ENCODE assay signal across 14 mouse cellular contexts in the genomic region with DNA sequence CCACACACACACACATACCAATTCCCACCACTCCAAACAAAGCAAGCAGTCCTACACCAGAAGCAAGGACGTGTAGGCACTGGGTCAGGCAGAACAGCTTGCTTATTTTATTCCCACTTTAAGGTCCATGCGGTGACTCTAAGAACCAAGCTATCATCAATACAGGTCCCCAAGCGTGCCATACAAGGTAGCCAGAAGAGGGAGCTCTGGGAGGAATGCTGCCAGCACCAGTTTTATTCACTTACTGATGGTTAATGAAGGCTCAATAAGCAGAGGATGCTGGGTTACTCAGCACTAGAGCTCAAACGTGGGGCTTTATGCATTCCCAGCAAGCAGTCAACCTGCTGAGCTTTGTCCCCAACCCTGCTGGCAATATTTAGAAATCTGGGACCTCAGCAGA.
DNase-seq lines count a peak whose midpoint lies in the region; TF ChIP-seq lines count a peak whose summit lies in the region.
"Had no signal": no experiment of that assay in that cellular context is flagged by ENCODE, and none has a peak within 500 bp of the region (broad histone marks: within the 10 kb centered on the region; RNA-seq: fewer than 3 reads in every experiment).

No protein-coding gene starts in this region.

- H3K4me1 ChIP-seq in limb, embryonic 10.5 days = peaks cover 16% of the 10 kb centered on the region

- no peak overlapping the region for H3K27ac ChIP-seq in layer of hippocampus, adult 2 months
- 0 out of 2 replicates have a peak overlapping the region, but pooled peaks have one; percentile 14 for H3K27ac ChIP-seq in limb, embryonic 10.5 days
- H3K27ac ChIP-seq: macrophage had no signal

- no peaks in the 10 kb centered on the region for H3K27me3 ChIP-seq in limb, embryonic 10.5 days (ENCODE audit: low read depth, poor library complexity, severe bottlenecking)

- H3K9me3 ChIP-seq in limb, embryonic 10.5 days (replicated peaks) = no peaks in the 10 kb centered on the region

- no peak overlapping the region for H3K4me3 ChIP-seq in layer of hippocampus, adult 2 months
- H3K4me3 ChIP-seq in limb, embryonic 10.5 days = no peak overlapping the region

- peak; percentile 63 for TF ChIP-seq CTCF in layer of hippocampus, adult 2 months (conservative IDR thresholded peaks at IDR 0.05)

- 32% methylated on average over 4 of the region's 4 CpGs for WGBS in limb, embryonic 10.5 days

- H3K36me3 ChIP-seq in limb, embryonic 10.5 days = no peaks in the 10 kb centered on the region

- peak; percentile 7 for DNase-seq in adrenal gland, postnatal 10 days
- DNase-seq in adrenal gland, adult 8-10 months = no peak
- peak in 1 of 2 experiments; percentile 16 for DNase-seq in layer of hippocampus, adult 2 months (ENCODE audit: low spot score in 2 of 2)
- no peak for DNase-seq in layer of hippocampus, adult 9-11 months
- peak; percentile 53 for DNase-seq in NIH3T3 (ENCODE audit: low read depth)
- no peak for DNase-seq in limb, embryonic 10.5 days (ENCODE audit: low spot score)
- DNase-seq in urinary bladder, adult 2 months (ENCODE audit: low spot score) = no peak
- no peak for DNase-seq in testis, postnatal 10 days (ENCODE audit: low spot score)
- DNase-seq: adrenal gland, postnatal 14 days; B cell, adult 2 months; cerebellum, adult 9-11 months; kidney, adult 2 months; spleen, adult 18-20 months had no signal

Comparison
In these comparisons a context has a peak if more than half of its experiments do, and no peak if none do; other contexts are left out.
1. DNase-seq: peak in adrenal gland, postnatal 10 days (single experiment) and NIH3T3 (single experiment); none in adrenal gland, adult 8-10 months (single experiment), layer of hippocampus, adult 9-11 months (single experiment), limb, embryonic 10.5 days (single experiment), urinary bladder, adult 2 months (single experiment) and testis, postnatal 10 days (single experiment).